Mouse (Mus musculus) thymus, postnatal 36 days (tissue): ENCODE results near the gene 3110040M04Rik.

Experiments used
- DNase-seq, 2 experiments: peaks; one replicate each; pipeline ENCODE4 v3.0.0; 2022; ENCODE audit warnings: mixed read lengths in 2 of 2

The 3110040M04Rik gene

GRCm38 (mm10) chr1:151236141-151236930, 32.4 kb downstream of the 3110040M04Rik start:
- DNase-seq: no peak

GRCm38 (mm10) chr1:151237780-151238179, 33.9 kb downstream of the 3110040M04Rik start:
- DNase-seq: no peak

GRCm38 (mm10) chr1:151243332-151243731, 39.4 kb downstream of the 3110040M04Rik start:
- no peak for DNase-seq

GRCm38 (mm10) chr1:151244013-151244412, 40.1 kb downstream of the 3110040M04Rik start:
- no peak for DNase-seq

- no peak for DNase-seq
Measured at GRCm38 (mm10) chr1:151244761-151245160, 40.8 kb downstream of the 3110040M04Rik start.

GRCm38 (mm10) chr1:151245165-151245564, 41.2 kb downstream of the 3110040M04Rik start:
- no peak for DNase-seq

- no peak for DNase-seq
Measured at GRCm38 (mm10) chr1:151245846-151246245, 41.9 kb downstream of the 3110040M04Rik start.

GRCm38 (mm10) chr1:151250109-151250508, 46.2 kb downstream of the 3110040M04Rik start:
- DNase-seq: no peak

- peak; percentile 34 to 58 for DNase-seq
Measured at GRCm38 (mm10) chr1:151250529-151251193, 46.7 kb downstream of the 3110040M04Rik start.

GRCm38 (mm10) chr1:151251194-151252010, 47.5 kb downstream of the 3110040M04Rik start:
- peak in 1 of 2 experiments; percentile 19 for DNase-seq
